Mouse (Mus musculus): Measurements from ENCODE around the gene Rab40c.

DNA sequence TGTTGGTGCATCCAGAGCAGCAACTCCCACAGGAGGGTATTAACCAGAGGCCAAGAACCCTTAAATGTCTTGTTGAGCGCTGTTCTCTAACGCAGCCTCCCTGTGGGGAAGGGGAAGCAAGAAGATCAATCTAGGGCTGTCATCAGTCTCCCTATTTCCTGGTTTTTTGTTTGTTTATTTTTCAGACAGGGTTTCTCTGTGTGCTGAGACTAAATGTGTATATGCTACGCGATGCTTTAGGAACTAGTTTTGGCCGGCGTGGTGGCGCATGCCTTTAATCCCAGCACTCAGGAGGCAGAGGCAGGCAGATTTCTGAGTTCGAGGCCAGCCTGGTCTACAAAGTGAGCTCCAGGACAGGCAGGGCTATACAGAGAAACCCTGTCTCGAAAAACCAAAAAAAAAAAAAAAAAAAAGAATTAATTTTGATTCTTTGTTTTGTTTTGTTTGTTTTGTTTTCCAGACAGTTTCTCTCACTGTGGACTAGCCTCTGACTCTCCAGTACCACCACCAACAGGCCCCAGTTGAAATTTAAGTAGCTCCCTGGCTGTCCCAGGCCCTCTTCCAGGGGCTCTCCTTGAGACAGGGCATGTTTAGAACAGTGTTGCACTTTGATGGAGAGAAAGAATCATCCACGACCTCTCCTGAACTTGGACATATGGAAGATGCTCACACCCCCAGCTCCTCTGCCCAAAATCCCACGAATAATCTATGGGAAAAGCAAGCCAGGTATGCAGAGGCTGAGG lies 46.0 kb downstream of the Rab40c start:
- no peak for TF ChIP-seq CTCF (conservative IDR thresholded peaks at IDR 0.05; ENCODE audit: insufficient read depth, insufficient read length, low read depth, low read length)
- no peak for TF ChIP-seq POLR2A (IDR thresholded peaks at IDR 0.05; ENCODE audit: low read depth, low read length)
